Mouse (Mus musculus) hindbrain, embryonic 14.5 days (tissue): ENCODE data around the gene Rufy2. TPM values are rescaled to one million over a fixed set of nuclear protein-coding genes. Genes with fewer than 3 reads are reported as not detected.

ENCODE experiments used
- ATAC-seq: fragments of 200-750 bp; cut with Nextera tagmentation; 2 replicates; pipeline ENCODE4 v1.8.0; 2017; ENCODE audit warnings: moderate number of reproducible peaks, mild to moderate bottlenecking, moderate TSS enrichment, moderate library complexity; ENCODE audit not compliant: low FRiP score
- DNase-seq: peaks from one replicate; pipeline ENCODE4 v3.0.0-alpha.2; 2015; ENCODE audit warnings: low spot score
- H3K27ac ChIP-seq: fragments of 300-500 bp; sonication (generic); 2 replicates; pipeline ENCODE4 v1.5.1; 2014; ENCODE audit warnings: mild to moderate bottlenecking, moderate library complexity
- H3K27me3 ChIP-seq: fragments of 300-500 bp; sonication (generic); 2 replicates; pipeline ENCODE4 v1.6.1; 2014; ENCODE audit warnings: mild to moderate bottlenecking, low read length, mixed read lengths; ENCODE audit not compliant: control insufficient read depth, insufficient read depth
- H3K36me3 ChIP-seq: fragments of 300-500 bp; sonication (generic); replicated peaks from 2 replicates; pipeline ENCODE4 v1.6.1; 2014; ENCODE audit not compliant: control insufficient read depth, insufficient read depth
- H3K4me1 ChIP-seq: fragments of 300-500 bp; sonication (generic); replicated peaks from 2 replicates; pipeline ENCODE4 v1.6.1; 2014; ENCODE audit warnings: antibody characterized with exemption, low read length, mixed read lengths; ENCODE audit not compliant: control insufficient read depth, insufficient read depth
- H3K4me2 ChIP-seq: fragments of 300-500 bp; sonication (generic); replicated peaks from 2 replicates; pipeline ENCODE4 v1.6.1; 2014; ENCODE audit warnings: mild to moderate bottlenecking, moderate library complexity
- H3K4me3 ChIP-seq: fragments of 300-500 bp; sonication (generic); replicated peaks from 2 replicates; pipeline ENCODE4 v1.5.1; 2014; ENCODE audit warnings: mild to moderate bottlenecking, low read length
- H3K9ac ChIP-seq: fragments of 300-500 bp; sonication (generic); 2 replicates; pipeline ENCODE4 v1.6.1; 2014
- H3K9me3 ChIP-seq: fragments of 300-500 bp; sonication (generic); 2 replicates; pipeline ENCODE4 v1.6.1; 2016; ENCODE audit warnings: low read length; ENCODE audit not compliant: control insufficient read depth
- WGBS: fragments of 180-500 bp; shearing (Covaris S2); extraction: QIAGEN DNeasy Blood & Tissue Kit; methylation state at CpG from one replicate; pipeline ENCODE4 v1.1.7; 2014; 5-methylcytosine and 5-hydroxymethylcytosine counted together
- polyA plus RNA-seq: library from polyadenylated mRNA; unstranded; fragments of >200 nt; fragmentation: Nextera tagmentation; extraction: Ambion mirVana; gene quantifications from 2 replicates; pipeline ENCODE4 v1.2.1, GENCODE M21; 2014

The Rufy2 gene
- polyA plus RNA-seq, 1 experiment from 2014 or later = 58.5 TPM

DNA sequence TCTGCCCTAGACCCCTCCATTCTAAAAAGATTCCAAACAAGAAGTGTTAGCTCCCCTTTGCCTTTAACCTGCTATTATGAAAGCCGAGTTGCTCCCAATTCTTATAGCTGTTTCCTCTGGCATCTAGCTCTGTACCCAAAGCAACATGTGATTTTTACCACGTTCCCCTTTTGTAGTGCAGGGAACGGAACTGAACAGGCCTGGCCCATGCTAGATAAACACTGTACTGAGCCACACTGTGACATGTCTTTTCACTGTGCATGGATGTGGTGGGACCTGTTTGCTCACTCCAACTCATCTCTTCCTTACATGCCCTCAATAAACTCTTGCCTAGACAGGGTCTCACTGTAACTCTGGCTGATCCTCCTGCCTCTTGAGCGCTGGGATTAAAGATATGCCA, 30.2 kb downstream of the Rufy2 start:
- WGBS = 92% methylated on average over 4 of the region's 4 CpGs
- Histone ChIP-seq H3K27ac (no peak overlapping the region), H3K9me3 (no peaks in the 10 kb centered on the region), H3K4me1 (no peaks in the 10 kb centered on the region), H3K4me2 (no peak overlapping the region), H3K4me3 (no peak overlapping the region), H3K9ac (no peak overlapping the region), H3K27me3 (no peaks in the 10 kb centered on the region), H3K36me3 (peaks cover 96% of the 10 kb centered on the region)
- ATAC-seq = no peak
- DNase-seq = no peak

- Histone ChIP-seq H3K9me3 (no peaks in the 10 kb centered on the region), H3K9ac (no peak overlapping the region), H3K27ac (no peak overlapping the region), H3K4me2 (no peak overlapping the region), H3K27me3 (no peaks in the 10 kb centered on the region), H3K4me1 (no peaks in the 10 kb centered on the region), H3K4me3 (no peak overlapping the region), H3K36me3 (peaks cover 97% of the 10 kb centered on the region)
- 90% methylated on average over 6 of the region's 6 CpGs for WGBS
- DNase-seq (no peak), ATAC-seq (no peak)
These were observed 31.5 kb downstream of the Rufy2 start for GRCm38 (mm10) chr10:63011556-63011955.

DNA sequence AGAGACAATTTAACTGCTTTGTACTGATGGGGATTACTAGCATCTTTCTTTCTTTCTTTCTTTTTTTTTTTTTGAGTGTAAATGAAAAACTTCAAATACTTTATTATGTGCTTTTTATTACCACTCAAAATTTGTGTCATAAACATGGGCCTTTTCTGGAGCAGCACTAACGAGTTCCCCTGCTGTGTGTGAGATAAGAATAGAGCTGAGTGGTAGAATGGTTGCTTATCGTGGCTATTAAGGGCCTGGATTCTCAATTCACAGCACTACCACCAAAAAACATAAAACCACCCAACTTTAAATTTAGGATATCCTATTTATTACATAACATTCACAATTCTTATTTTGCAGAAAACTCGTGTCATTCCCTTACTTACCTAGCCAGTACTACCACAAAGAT, 33.5 kb downstream of the Rufy2 start:
- Histone ChIP-seq H3K4me1 (peaks cover under 1% of the 10 kb centered on the region; the same call in 1 of the 2 replicates), H3K4me2 (no peak overlapping the region), H3K27me3 (no peaks in the 10 kb centered on the region), H3K9me3 (no peaks in the 10 kb centered on the region), H3K27ac (no peak overlapping the region), H3K36me3 (peaks cover 93% of the 10 kb centered on the region), H3K4me3 (no peak overlapping the region), H3K9ac (no peak overlapping the region)
- DNase-seq = no peak
- WGBS = 84% methylated on average over 3 of the region's 3 CpGs
- no peak for ATAC-seq

DNA sequence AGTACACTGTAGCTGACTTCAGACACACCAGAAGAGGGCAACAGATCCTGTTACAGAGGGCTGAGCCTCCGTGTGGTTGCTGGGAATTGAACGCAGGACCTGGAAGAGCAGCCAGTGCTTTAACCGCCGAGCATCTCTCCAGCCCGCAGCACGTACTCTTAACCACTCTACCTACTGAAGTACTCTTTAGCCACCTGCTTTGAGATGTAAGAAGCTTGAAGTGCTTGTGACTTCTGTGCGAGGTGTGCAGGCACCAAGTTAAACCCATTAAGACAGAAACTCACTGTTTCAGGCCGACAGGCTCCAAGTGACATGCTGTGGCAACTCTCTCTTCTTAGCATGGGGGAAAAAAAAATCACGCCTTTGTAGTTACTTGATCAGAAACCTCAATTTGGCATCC, 34.1 kb downstream of the Rufy2 start:
- no peak overlapping the region for H3K4me3 ChIP-seq
- WGBS = 89% methylated on average over 9 of the region's 9 CpGs
- H3K9me3 ChIP-seq = no peaks in the 10 kb centered on the region
- H3K9ac ChIP-seq = no peak overlapping the region
- ATAC-seq (no peak), DNase-seq (no peak)
- peaks cover 87% of the 10 kb centered on the region for H3K36me3 ChIP-seq
- peaks cover 7% of the 10 kb centered on the region for H3K4me1 ChIP-seq
- H3K27me3 ChIP-seq = no peaks in the 10 kb centered on the region
- H3K27ac ChIP-seq = no peak overlapping the region
- H3K4me2 ChIP-seq = no peak overlapping the region

DNA sequence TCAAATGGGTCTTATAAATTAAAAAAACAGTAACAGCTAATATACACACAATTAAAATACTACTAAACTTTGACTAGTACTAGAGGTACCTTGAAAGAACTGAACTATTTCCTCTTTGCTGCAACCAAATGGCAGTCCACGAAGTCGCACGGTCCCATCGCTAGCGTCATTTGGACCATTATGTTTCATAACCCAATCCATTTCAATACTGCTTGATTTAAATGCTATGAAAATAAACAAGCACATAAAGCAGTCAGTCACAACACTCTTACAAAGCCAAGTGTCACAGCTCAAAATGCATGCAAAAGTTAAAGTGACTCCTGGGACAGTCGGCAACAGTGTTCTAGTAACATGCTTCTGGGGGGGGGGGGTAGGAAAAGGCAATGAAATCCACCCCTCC, 39.3 kb downstream of the Rufy2 start:
- WGBS = 80% methylated on average over 6 of the region's 6 CpGs
- Histone ChIP-seq H3K4me2 (peak overlapping the region; percentile 62; the same call in 1 of the 2 replicates), H3K27me3 (no peaks in the 10 kb centered on the region), H3K9me3 (no peaks in the 10 kb centered on the region), H3K4me1 (peaks cover 33% of the 10 kb centered on the region), H3K27ac (no peak overlapping the region), H3K9ac (no peak overlapping the region), H3K36me3 (peaks cover 38% of the 10 kb centered on the region), H3K4me3 (no peak overlapping the region)
- no peak for DNase-seq
- ATAC-seq = no peak

GRCm38 (mm10) chr10:63021702-63022101, 41.7 kb downstream of the Rufy2 start:
- peaks cover 50% of the 10 kb centered on the region for H3K4me1 ChIP-seq
- no peaks in the 10 kb centered on the region for H3K9me3 ChIP-seq
- H3K4me2 ChIP-seq = peak overlapping the region; percentile 62
- H3K27ac ChIP-seq = no peak overlapping the region; the same call in 1 of the 2 replicates
- WGBS = 40% methylated on average over 4 of the region's 4 CpGs
- peak overlapping the region; percentile 99 for H3K9ac ChIP-seq
- ATAC-seq = no peak
- H3K4me3 ChIP-seq = peak overlapping the region; percentile 93
- H3K36me3 ChIP-seq = peaks cover 14% of the 10 kb centered on the region
- H3K27me3 ChIP-seq = no peaks in the 10 kb centered on the region
- DNase-seq = no peak

DNA sequence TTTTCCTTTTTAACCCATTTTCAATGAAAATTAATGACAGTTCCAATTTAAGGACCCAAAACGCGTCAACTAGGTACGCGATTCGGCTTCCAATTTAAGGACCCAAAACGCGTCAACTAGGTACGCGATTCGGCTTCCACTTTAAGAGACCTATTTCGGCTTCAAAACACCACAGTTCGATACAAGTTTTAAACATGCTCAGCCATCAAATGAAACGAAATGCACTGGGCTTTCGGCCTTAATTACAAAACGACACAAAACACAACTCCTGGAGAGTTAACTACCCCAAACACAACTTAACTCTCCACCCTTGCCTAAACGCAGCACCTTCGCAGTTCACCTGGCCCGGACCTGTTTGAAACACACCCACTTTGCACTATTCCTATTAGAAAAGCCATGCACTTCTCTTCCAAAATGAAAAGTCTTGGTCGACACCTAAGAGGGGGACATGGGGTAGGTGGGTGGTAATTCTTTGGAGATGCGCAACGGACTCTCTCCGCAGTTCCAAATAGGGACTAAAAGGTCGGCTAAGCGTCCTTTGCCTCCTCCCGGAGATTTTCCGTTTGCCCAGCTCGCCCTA, 42.6 kb downstream of the Rufy2 start:
- WGBS = under 1% methylated on average over 27 of the region's 27 CpGs

DNA sequence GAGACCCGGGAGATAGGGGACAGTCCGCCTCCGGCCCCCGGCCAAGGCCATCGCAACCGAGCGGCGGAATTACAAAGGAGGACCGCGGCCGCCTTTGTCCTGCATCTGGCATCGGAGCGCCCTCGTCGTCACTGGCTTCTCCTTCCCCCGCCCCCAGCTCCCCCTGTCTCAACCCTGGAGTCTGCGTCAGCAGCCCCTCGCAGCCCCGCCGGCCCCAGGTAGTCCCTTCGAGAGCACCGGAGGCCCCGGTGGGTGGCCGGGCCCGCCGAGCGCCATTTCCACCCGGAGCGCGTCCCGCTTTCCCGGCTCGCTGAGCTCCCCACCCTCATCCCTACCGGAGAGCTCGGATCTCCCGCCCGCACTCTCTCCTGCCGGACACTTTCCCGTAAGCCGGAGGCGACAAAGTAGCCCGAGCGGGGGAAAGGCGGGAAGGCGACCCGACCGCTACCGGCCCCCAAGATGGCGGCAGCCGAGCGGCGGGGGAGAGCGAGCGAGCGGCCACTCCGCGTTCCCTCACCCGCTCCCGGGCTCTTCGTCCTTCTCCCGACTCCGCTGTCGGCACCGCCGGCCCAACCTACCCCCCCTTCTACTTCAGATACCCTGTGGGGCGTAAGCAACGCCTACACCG, 43.2 kb downstream of the Rufy2 start:
- ATAC-seq (peak; percentile 10), DNase-seq (peak; percentile 46)
- Histone ChIP-seq H3K27ac (peak overlapping the region; percentile 99), H3K9me3 (no peaks in the 10 kb centered on the region), H3K27me3 (no peaks in the 10 kb centered on the region), H3K4me3 (peak overlapping the region; percentile 93), H3K36me3 (no peaks in the 10 kb centered on the region), H3K4me2 (peak overlapping the region; percentile 62), H3K9ac (peak overlapping the region; percentile 99), H3K4me1 (peaks cover 58% of the 10 kb centered on the region)
- WGBS = under 1% methylated on average over 67 of the region's 68 CpGs

More for the DNA sequence above, 42.6 kb downstream of the Rufy2 start:
- Histone ChIP-seq H3K4me1 (peaks cover 58% of the 10 kb centered on the region), H3K27ac (peak overlapping the region; percentile 99), H3K36me3 (peaks cover 5% of the 10 kb centered on the region), H3K4me3 (peak overlapping the region; percentile 93), H3K27me3 (no peaks in the 10 kb centered on the region), H3K4me2 (peak overlapping the region; percentile 62), H3K9ac (peak overlapping the region; percentile 99), H3K9me3 (no peaks in the 10 kb centered on the region)
- ATAC-seq (no peak), DNase-seq (no peak)

DNA sequence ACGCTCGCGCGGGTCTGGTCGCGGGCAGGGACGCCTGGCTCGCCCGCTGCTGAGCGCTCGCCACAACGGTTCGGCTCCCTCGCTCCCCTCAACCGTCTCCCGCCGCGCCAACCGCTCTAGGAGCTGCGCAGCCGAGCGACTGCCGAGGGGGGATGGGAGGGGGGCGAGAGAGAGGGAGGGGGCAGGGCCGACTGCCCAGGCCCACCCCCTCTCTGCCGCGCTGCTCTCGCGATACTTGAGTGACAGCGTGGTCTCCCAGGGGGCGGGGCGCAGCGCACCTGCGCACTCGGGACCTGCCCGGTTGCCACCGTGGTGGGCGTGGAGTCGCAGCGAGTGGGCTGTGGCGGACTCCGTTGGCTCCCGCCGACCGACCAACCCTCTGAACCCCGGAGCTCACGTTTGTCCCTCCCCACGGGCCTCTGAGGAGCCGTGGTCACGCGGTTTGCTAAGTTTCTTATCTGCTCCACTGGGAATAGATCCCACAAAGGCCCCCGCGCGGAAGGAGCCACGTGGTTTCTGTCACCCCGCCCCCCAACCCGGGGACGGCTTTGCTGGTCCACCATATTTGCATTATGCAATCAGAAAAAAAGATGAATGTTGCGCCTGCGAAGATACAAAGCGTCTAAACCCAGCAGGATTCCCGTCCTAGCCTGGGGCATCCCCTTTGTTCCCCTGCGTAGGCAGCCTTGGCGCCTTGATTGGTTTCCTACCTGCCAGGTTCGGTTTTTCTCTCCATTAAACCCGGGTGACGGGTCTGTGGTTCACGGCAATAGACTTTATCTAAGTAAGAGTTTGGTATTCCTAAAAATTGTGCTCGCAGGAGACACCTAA, 43.9 kb downstream of the Rufy2 start, which contains the start of the genes Hnrnph3 and Pbld2:
Gene Hnrnph3 (minus strand): TSS at position 469 of the 831 bp plus-strand sequence.
Gene Pbld2 (plus strand): TSS at position 567 of the 831 bp plus-strand sequence.
- peaks cover 53% of the 10 kb centered on the region for H3K4me1 ChIP-seq
- H3K27ac ChIP-seq = peak within 1 kb of the TSS; percentile 99
- H3K27me3 ChIP-seq = no peaks in the 10 kb centered on the region
- ATAC-seq (peak; percentile 96), DNase-seq (peak; percentile 99)
- peak within 1 kb of the TSS; percentile 62 for H3K4me2 ChIP-seq
- no peaks in the 10 kb centered on the region for H3K36me3 ChIP-seq
- H3K9me3 ChIP-seq = no peaks in the 10 kb centered on the region
- H3K4me3 ChIP-seq = peak within 1 kb of the TSS; percentile 93
- peak within 1 kb of the TSS; percentile 99 for H3K9ac ChIP-seq
- WGBS = under 1% methylated on average over 67 of the region's 69 CpGs
